Mouse (Mus musculus) neural tube, embryonic 15.5 days (tissue): ENCODE measurements around the gene Stx12. TPM values are rescaled to one million over a fixed set of nuclear protein-coding genes. Genes with fewer than 3 reads are reported as not detected.

Source experiments
- ATAC-seq: fragments of 200-750 bp; cut with Nextera tagmentation; 2 replicates; pipeline ENCODE4 v1.8.0; 2017; ENCODE audit warnings: mild to moderate bottlenecking, moderate TSS enrichment, moderate library complexity; ENCODE audit not compliant: low FRiP score
- H3K27ac ChIP-seq: fragments of 300-500 bp; sonication (generic); replicated peaks from 2 replicates; pipeline ENCODE4 v1.5.1; 2015; ENCODE audit warnings: mild to moderate bottlenecking, inconsistent platforms
- H3K27me3 ChIP-seq: fragments of 300-500 bp; sonication (generic); replicated peaks from 2 replicates; pipeline ENCODE4 v1.6.1; 2015; ENCODE audit warnings: inconsistent platforms
- H3K36me3 ChIP-seq: fragments of 300-500 bp; sonication (generic); 2 replicates; pipeline ENCODE4 v1.6.1; 2015; ENCODE audit warnings: inconsistent platforms
- H3K4me1 ChIP-seq: fragments of 300-500 bp; sonication (generic); 2 replicates; pipeline ENCODE4 v1.6.1; 2015; ENCODE audit warnings: inconsistent platforms
- H3K4me2 ChIP-seq: fragments of 300-500 bp; sonication (generic); 2 replicates; pipeline ENCODE4 v1.6.1; 2015; ENCODE audit warnings: inconsistent platforms, mild to moderate bottlenecking, moderate library complexity
- H3K4me3 ChIP-seq: fragments of 300-500 bp; sonication (generic); replicated peaks from 2 replicates; pipeline ENCODE4 v1.5.1; 2015; ENCODE audit warnings: mild to moderate bottlenecking, inconsistent platforms
- H3K9ac ChIP-seq: fragments of 300-500 bp; sonication (generic); replicated peaks from 2 replicates; pipeline ENCODE4 v1.6.1; 2015; ENCODE audit warnings: mild to moderate bottlenecking, inconsistent platforms
- H3K9me3 ChIP-seq: fragments of 300-500 bp; sonication (generic); replicated peaks from 2 replicates; pipeline ENCODE4 v1.6.1; 2016; ENCODE audit warnings: inconsistent platforms
- WGBS: fragments of 180-500 bp; shearing (Covaris S2); methylation state at CpG from one replicate; pipeline ENCODE4 v1.1.7; 2015; ENCODE audit warnings: mixed read lengths; 5-methylcytosine and 5-hydroxymethylcytosine counted together
- polyA plus RNA-seq: library from polyadenylated mRNA; unstranded; fragments of >200 nt; fragmentation: Nextera tagmentation; extraction: Ambion mirVana; gene quantifications from 2 replicates; pipeline ENCODE4 v1.2.1, GENCODE M21; 2015

The Stx12 gene
- polyA plus RNA-seq, 1 experiment from 2014 or later, result 134 TPM

GRCm38 (mm10) chr4:132806620-132807191, 77.6 kb downstream of the Stx12 start:
- no peak for ATAC-seq
- H3K9ac ChIP-seq, result no peak overlapping the region
- no peak overlapping the region for H3K4me2 ChIP-seq
- 92% methylated on average over 7 of the region's 7 CpGs for WGBS
- H3K27ac ChIP-seq, result no peak overlapping the region
- H3K4me3 ChIP-seq, result no peak overlapping the region
- H3K36me3 ChIP-seq, result no peaks in the 10 kb centered on the region
- H3K27me3 ChIP-seq, result no peaks in the 10 kb centered on the region
- no peaks in the 10 kb centered on the region for H3K9me3 ChIP-seq
- no peaks in the 10 kb centered on the region for H3K4me1 ChIP-seq

GRCm38 (mm10) chr4:132805599-132806197, 78.6 kb downstream of the Stx12 start:
- Histone ChIP-seq H3K27ac (no peak overlapping the region), H3K36me3 (no peaks in the 10 kb centered on the region)
- WGBS, result 89% methylated on average over 12 of the region's 12 CpGs

GRCm38 (mm10) chr4:132805146-132805545, 79.2 kb downstream of the Stx12 start:
- no peaks in the 10 kb centered on the region for H3K9me3 ChIP-seq
- H3K36me3 ChIP-seq, result no peaks in the 10 kb centered on the region
- H3K9ac ChIP-seq, result no peak overlapping the region
- no peaks in the 10 kb centered on the region for H3K27me3 ChIP-seq
- no peak overlapping the region for H3K4me2 ChIP-seq
- ATAC-seq, result no peak
- no peak overlapping the region for H3K4me3 ChIP-seq
- no peaks in the 10 kb centered on the region for H3K4me1 ChIP-seq
- no peak overlapping the region for H3K27ac ChIP-seq
- WGBS, result 87% methylated on average over 5 of the region's 5 CpGs

More at GRCm38 (mm10) chr4:132805599-132806197, 78.6 kb downstream of the Stx12 start:
- ATAC-seq, result no peak
- Histone ChIP-seq H3K4me1 (no peaks in the 10 kb centered on the region), H3K4me2 (no peak overlapping the region), H3K4me3 (no peak overlapping the region), H3K9ac (no peak overlapping the region), H3K9me3 (no peaks in the 10 kb centered on the region), H3K27me3 (no peaks in the 10 kb centered on the region)

GRCm38 (mm10) chr4:132804331-132804730, 80.0 kb downstream of the Stx12 start:
- Histone ChIP-seq H3K4me2 (no peak overlapping the region), H3K4me3 (no peak overlapping the region), H3K9ac (no peak overlapping the region), H3K4me1 (no peaks in the 10 kb centered on the region), H3K27ac (no peak overlapping the region), H3K36me3 (no peaks in the 10 kb centered on the region), H3K27me3 (no peaks in the 10 kb centered on the region), H3K9me3 (no peaks in the 10 kb centered on the region)
- no peak for ATAC-seq
- 92% methylated on average over 6 of the region's 6 CpGs for whole genome bisulfite sequencing

DNA sequence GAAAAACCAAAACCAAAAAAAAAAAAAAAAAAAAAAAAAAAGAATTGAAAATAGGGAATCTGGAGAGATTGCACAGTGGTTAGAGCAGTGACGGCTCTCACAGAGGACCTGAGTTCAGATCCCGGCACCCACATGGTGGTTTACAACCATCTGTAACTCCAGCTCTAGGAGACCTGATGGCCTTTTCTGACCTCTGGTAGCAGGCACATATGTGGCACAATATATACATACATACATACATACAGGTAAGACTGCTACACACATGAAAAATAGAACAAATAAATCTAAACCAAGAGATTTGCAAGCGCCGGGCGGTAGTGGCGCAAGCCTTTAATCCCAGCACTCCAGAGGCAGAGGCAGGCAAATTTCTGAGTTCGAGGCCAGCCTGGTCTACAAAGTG, 80.4 kb downstream of the Stx12 start:
- Histone ChIP-seq H3K27ac (no peak overlapping the region), H3K4me2 (no peak overlapping the region), H3K36me3 (no peaks in the 10 kb centered on the region), H3K27me3 (no peaks in the 10 kb centered on the region), H3K4me3 (no peak overlapping the region), H3K4me1 (no peaks in the 10 kb centered on the region), H3K9ac (no peak overlapping the region), H3K9me3 (no peaks in the 10 kb centered on the region)
- no peak for ATAC-seq
- WGBS, result 98% methylated on average over 7 of the region's 7 CpGs

Other genes starting within 250 kb of the Stx12 start
- gene Eya3, start 245.5 kb downstream of the Stx12 start, polyA plus RNA-seq, result 11.1 and 16.2 TPM in 2 replicates
- 6.2 and 6.4 TPM in 2 replicates for gene Xkr8, start 152.0 kb downstream of the Stx12 start, polyA plus RNA-seq
- 0.54 and 0.64 TPM in 2 replicates for gene Smpdl3b, start 127.3 kb downstream of the Stx12 start, polyA plus RNA-seq
- 35.8 and 58.8 TPM in 2 replicates for gene Rpa2, start 116.2 kb downstream of the Stx12 start, polyA plus RNA-seq
- gene Themis2, start 88.1 kb downstream of the Stx12 start, polyA plus RNA-seq, result 0.50 and 1.5 TPM in 2 replicates
- 56.0 and 58.7 TPM in 2 replicates for gene Ppp1r8, start 41.3 kb downstream of the Stx12 start, polyA plus RNA-seq
- 37.3 and 37.5 TPM in 2 replicates for gene Fam76a, start 38.0 kb upstream of the Stx12 start, polyA plus RNA-seq
- gene Fgr, start 89.6 kb upstream of the Stx12 start, polyA plus RNA-seq, result 0.23 and 0.91 TPM in 2 replicates
- gene Ahdc1, start 126.8 kb upstream of the Stx12 start, polyA plus RNA-seq, result 11.0 TPM in 2 replicates
- 22.2 and 45.6 TPM in 2 replicates for gene Wasf2, start 246.0 kb upstream of the Stx12 start, polyA plus RNA-seq